Mouse (Mus musculus) liver, postnatal 0 days (tissue): Measurements from ENCODE around the gene Txlnb.

Source experiments
- CTCF ChIP-seq: sonication (generic); IDR thresholded peaks from 2 replicates; pipeline ENCODE4 v1.5.1; 2016; ENCODE audit warnings: antibody characterized with exemption, low read depth
- EP300 ChIP-seq: IDR thresholded peaks from 2 replicates; pipeline ENCODE4 v1.6.1; 2016; ENCODE audit warnings: antibody characterized with exemption, low read depth, mild to moderate bottlenecking

GRCm38 (mm10) chr10:17761652-17762051 lies 34.4 kb upstream of the Txlnb start:
- no peak for TF ChIP-seq CTCF
- no peak for TF ChIP-seq EP300
